Mouse (Mus musculus) spleen, adult 2 months (tissue): Measurements from ENCODE around the gene Gtpbp3.

Source experiments
- CTCF ChIP-seq: fragments of 200-500 bp; IDR thresholded peaks from 2 replicates; pipeline ENCODE4 v1.5.1; 2011; ENCODE audit warnings: mild to moderate bottlenecking, inconsistent platforms; ENCODE audit not compliant: insufficient read depth, insufficient read length, insufficient replicate concordance; ENCODE audit errors: extremely low read depth
- POLR2A ChIP-seq: fragments of 200-500 bp; IDR thresholded peaks from 2 replicates; pipeline ENCODE4 v1.6.1; 2011; ENCODE audit warnings: low read depth, low read length, inconsistent platforms

- TF ChIP-seq CTCF, result no peak
- no peak for TF ChIP-seq POLR2A
Measured at GRCm38 (mm10) chr8:71496481-71496880, 8.6 kb downstream of the Gtpbp3 start.
